Mouse (Mus musculus): Measurements from ENCODE around the gene Gatad2a.
A peak's percentile ranks its signal among the peaks of the same experiment; 100 is the strongest.

Gatad2a gene

DNA sequence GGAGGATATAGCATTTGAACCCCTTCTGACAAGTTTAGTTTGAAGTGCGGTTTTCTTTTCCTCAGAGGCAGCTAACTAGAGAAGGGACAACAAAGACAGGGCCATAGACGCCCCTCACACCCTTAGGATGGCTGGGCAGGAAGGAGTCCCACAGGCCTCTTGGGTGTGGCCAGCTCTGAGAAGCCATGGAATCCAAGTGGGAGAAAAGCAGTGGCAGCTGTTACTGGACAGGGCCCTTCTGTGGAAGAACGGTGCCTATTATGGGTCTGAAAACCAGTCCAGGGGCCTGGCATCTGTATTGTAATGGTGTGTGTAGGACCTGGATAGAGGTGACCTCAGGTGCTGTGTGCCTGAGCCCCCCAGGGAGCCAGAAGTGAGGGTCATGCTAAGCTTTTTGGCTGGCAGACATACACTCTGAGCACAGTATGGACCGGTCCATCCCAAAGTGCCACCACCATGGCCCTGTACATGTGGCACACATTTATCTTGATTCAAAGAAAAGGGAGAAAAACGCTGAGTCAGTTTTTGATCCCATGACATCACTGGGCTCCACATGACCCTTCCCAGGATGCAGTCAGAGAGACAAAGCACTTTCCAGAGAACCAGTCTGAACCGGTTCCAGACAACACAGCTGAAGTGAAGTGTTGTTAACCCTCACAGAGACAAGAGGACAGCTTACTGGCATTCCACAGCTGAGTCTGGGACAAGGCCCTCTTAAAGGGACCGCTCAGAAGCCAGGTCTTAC lies 60.0 kb downstream of the Gatad2a start:
- no peak for DNase-seq (ENCODE audit: low read depth, low spot score)

DNA sequence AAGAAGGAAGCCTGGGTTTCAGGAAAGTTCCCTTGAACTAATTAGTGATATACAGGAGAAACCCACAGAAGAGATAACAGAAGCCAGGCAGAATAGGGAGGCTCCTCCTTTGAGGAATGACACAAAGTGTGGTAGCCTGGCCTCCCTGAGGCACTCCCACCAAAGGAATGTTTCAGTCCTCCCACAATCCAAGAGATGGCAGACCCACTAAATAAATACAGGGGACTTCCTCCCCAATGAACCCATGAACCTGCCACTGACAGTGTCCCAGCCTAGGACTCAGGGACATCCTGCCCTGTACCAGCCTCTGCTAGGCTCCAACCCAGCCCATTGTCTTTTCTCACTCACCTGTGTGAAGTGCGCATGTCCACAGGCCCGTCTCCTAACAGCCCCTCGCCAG lies 60.8 kb downstream of the Gatad2a start:
- DNase-seq (ENCODE audit: low read depth, low spot score), result no peak

DNA sequence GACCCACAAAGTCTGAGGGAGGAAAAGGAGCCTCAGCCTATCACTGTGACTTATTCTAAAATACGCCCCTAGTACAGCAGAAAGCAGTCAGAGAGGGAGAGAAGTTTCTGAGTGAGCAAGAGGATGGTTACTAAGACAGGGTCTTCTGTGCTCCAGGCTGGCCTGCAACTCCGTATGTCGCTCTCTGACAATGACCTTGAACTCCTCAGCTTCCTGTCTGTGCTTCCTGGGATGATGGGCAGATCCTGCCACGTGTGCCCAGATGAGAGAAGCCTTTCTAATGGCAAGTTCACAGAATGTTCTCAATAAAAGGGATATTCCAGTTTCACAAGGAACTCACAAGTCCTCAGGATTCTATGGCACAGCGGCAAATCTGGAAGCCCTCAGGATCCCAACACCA lies 61.6 kb downstream of the Gatad2a start:
- DNase-seq (ENCODE audit: low read depth, low spot score), result no peak

DNA sequence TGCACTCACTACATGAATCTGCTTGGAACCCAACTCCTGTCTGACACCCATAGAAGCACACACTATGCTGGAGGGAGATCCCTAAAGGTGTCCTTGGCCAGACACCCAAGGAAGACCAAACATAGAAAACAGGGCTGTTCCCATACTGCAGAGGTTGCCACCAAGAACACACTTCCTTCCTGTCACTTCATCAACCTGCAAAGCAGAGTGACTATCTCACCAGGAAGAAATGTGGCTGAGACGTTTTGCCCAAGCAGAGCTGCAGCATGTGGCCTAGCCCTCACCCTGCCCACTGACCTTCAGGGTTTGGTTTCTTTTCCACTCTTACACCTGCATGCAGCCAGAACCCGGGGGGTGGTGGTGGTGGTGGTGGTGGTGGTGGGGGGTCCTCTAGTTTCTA lies 62.4 kb downstream of the Gatad2a start:
- no peak for DNase-seq (ENCODE audit: low read depth, low spot score)

DNA sequence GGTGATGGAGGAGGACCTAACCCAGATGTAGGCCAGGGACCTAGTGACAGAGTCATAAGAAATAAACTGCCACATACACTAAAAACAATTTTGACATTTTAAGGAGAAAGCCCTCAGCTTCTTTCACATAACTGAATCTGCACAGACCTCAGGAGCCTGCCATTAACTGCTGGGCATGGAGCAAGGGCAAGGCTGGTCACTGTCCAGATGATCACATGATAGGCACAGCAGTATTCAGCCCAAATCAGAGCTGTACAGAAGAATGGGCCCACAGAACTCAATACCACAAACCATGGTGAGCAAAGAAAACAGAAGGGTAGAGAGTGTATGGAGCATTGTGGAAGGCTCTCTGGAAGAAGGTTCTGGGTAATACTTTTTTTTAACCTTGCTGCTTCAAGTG lies 69.3 kb downstream of the Gatad2a start:
- no peak for DNase-seq (ENCODE audit: low read depth, low spot score)

DNA sequence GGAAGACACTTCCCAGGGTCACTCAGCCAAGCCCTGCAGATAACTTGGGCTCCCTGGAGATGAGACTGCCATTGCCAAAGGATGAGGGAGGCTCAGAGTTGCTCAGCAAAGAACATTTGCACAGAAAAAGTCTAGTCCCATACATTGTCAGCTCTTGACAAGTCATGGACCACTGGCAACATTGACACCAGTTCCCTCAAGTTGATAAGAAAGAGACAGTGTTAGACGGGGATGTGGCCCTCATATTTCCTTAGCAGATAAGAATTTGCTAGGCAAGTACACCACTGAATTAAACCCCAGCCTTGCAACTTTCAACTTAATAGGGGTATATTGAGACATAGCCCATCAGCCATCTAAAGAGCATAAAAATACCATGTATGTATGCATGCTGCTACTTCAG lies 72.2 kb downstream of the Gatad2a start:
- DNase-seq (ENCODE audit: low read depth, low spot score), result no peak

DNA sequence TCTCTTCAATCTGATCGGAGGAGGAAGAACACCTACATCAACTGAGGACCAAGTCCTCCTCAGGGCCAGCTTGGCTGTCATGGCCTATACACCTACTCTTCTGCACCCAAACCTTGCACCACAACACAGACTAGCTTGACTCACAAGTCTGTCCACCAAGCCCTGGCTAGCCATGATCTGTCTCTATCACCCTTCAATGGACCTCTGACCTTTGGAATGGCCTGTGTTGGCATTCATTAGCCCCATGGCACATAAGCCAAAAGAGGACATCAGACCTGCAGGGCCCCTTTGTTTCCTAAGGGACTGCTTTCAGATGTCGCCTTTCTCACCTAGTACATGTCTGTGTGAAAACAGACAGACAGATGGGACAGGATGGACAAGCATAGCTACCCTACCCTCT lies 75.0 kb downstream of the Gatad2a start:
- DNase-seq (ENCODE audit: low read depth, low spot score), result no peak

DNA sequence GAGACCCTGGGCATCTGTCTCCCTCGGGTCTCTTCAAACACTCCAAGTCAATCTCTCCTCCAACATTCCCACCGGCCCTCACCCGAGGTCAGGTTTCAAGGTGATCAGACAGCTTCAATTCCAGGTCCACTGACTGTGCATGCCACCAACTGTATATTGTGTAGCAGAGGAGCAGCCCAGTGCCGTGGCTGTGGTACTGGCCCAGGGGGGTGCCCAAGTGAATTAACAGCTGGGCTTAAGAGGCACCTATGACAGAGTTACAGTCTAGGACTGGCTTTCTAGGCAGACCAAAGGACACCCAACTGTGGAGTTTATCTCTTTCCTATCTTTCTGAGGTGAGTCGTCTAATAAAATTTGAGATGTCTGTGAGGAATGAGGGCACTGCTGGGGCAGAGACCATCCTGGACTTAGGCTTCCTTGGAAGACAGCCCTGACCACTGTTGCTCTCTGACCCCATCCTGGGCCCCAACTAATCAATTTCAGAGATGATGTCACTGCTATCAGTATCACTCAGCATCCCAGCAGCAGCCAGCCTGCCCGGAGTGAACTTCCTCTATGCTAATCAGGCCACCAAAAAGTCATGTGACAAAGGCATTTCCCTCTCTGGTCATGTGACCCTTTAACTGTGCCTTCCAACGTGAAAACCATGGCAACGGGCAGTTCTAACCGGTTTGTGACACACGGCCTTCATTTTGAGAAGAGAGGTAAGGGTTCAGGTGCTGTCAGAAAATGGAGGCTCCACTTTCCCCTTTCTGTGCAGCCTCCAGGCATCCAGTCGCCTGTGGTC lies 76.1 kb downstream of the Gatad2a start:
- DNase-seq (ENCODE audit: low read depth, low spot score), result peak; percentile 60

DNA sequence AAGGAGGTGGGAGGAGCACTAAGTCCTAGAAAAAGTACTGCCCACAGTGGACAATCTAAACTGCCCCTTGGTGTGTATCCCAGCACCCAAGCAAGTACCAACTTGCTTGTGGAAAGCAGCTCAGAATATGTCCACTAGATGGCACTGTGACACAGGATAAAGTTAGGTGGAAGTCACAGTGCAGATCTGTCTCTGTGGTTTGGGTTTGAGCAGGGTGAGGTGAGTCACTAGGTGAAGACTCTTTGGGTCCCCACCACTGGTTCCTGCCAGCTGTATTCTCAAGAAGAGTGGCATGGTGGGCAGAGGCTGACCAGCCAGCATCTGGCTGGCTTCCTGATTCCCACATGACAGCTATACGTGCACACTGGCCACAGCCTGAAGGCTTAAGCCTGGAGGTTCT lies 77.2 kb downstream of the Gatad2a start:
- peak; percentile 81 for DNase-seq (ENCODE audit: low read depth, low spot score)

DNA sequence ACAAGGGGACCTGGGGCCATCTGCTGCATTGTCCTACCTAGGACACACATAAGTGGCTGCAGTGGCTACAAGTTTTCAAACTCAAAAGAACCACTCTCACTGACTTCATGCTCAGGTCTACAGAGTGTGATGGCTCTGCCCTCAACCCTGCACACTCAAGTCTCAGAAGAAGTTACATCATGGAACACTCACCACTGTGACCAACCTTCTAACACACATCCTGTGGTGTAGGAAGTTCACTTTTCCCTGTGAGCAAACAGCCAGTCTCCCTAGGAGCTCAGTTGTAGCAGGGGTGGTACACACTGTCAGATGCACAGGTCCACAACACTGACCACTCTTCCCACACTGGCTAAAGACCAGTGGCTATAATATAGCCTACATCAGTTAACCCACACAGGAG lies 77.7 kb downstream of the Gatad2a start:
- no peak for DNase-seq (ENCODE audit: low read depth, low spot score)

DNA sequence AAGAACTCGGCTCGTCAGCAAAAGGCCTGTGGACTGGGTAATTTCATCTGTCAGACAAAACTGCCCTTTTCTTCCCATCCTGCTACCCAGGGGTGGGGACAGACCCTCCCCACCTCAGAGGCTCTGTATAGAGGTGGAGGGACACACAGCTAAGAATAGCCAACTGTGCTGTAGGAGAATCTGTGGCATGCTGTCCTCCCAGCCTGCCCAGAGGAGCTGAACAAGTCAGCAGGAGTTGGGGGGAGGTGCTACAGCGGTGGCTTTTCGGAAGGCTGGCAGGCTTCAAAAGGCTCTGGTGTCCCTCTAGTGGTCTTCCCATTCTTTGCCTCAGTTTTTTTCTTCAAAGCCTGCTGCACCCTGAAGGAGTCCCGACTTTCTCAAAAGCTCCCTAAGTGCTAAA lies 80.4 kb downstream of the Gatad2a start:
- no peak for DNase-seq (ENCODE audit: low read depth, low spot score)

DNA sequence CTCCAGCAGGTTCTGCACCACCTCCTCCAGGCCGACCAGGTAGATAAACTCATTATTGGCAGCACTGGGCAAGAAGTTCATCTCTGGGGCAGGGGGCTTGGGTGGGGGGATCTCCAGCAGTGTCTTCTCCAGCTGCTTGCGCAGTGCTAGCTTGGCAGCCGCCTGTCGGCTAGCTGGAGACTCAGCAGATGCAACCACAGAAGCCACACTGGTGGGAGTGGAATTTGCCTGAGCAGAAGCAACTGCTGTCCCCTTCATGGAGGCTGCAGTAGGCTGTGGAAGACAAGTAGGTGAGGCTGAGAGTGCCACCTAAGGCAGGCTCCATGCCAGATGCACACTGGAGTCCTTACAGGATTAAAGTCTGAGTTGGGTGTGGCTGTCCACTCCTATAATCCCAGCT lies 81.7 kb downstream of the Gatad2a start:
- DNase-seq (ENCODE audit: low read depth, low spot score), result no peak

DNA sequence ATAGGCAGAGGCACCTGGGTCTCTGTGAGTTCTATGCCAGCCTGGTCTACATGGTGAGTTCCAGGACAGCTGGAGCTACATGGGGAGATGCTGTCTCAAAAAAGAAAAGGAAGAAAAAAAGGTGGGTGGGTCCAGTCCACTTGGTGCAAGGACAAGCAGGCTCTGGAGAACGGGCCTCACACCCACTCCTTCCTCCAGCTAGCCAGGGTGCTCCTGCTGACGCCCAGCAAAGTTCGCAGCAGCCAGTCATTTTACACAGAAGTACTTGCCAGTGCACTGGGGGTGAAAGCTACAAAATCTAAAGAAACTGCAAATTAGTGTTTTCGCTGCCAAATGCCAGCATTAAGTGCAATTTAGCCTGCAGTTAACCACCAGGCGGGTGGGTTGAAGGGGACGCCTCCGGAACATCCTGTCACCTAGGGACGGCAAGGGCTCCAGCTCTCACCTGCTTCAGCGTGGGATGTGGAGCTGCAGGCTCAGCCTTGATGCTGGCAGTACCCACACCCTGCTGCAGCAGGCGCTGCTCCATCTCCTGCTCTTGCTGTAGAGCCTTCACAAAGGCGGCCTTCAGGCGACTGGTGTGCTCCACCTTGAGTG lies 83.6 kb downstream of the Gatad2a start:
- DNase-seq (ENCODE audit: low read depth, low spot score), result no peak

DNA sequence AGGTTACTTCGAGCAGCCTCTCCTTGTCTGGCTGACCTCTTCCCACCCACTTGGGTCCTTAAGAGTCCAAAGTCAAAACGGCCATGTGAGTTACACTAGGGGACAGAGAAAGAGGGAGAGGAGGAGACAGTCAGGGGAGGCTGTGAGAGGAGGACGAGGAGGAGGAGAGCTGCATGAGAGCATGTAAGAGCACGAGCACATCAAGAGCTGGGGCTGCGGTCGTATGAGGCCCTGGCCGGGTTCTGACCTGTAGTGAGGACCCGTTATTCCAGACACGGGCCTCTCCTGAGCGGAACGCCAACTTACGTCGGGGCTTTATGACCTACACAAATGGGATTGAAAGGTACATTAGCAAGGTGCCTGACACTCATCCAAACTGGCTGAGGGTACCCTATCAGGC lies 84.3 kb downstream of the Gatad2a start:
- no peak for DNase-seq (ENCODE audit: low read depth, low spot score)

DNA sequence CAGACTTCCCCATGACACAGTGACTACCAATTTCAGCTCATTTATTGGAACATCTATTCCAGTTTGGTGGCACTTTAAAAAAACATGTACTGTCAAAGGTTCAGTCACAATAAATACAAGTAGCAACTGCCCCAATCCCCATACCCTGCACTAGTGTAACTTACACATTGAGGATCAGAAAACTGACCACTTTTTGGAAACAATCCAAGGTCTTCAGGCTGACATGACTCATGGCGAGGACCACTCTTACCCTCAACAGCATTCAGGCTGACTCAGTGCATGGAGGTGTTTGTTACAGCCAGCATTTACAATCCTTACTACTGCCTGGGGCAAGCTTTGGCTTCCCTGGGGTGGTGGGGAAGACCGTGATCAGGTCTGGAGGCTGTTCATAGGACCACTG lies 89.1 kb downstream of the Gatad2a start:
- no peak for DNase-seq (ENCODE audit: low read depth, low spot score)

DNA sequence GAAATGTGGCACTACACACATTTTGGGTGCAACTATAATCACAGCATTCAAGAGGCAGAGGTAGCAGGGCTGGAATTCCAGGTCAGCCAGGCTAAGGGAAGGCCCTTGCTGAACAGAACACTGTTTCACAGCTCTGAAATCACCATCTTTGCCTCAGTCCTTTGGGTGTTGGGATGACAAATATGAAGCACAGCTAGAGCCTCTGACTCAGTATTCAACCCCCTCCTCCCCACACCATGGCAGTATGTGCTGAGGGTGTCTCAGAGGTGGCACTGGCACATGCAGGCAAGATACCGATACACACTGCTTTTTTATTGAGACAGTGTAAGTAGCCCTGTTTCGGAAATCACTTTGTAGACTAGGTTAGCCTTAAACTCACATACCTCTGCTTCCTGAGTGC lies 89.9 kb downstream of the Gatad2a start:
- no peak for DNase-seq (ENCODE audit: low read depth, low spot score)

DNA sequence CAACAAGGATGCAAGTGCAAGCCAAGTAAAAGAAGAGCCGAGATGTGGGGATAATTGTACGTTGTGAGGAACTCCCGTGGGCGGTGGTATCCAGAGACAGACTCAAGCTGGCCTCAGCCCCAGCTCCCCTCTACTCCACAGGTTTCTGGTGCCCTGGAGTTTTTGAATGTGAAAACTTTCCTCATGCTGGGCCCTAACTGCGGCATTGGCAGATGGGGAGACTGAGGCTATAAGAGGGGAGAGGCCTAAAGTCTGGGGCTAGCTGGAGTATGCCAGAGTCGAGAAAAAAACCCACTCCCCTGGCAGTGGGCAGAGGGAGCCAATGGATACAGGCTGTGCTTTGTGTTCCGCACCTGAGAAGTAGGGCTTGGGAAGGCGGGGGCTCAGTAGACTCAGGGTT lies 92.1 kb downstream of the Gatad2a start:
- DNase-seq (ENCODE audit: low read depth, low spot score), result no peak

DNA sequence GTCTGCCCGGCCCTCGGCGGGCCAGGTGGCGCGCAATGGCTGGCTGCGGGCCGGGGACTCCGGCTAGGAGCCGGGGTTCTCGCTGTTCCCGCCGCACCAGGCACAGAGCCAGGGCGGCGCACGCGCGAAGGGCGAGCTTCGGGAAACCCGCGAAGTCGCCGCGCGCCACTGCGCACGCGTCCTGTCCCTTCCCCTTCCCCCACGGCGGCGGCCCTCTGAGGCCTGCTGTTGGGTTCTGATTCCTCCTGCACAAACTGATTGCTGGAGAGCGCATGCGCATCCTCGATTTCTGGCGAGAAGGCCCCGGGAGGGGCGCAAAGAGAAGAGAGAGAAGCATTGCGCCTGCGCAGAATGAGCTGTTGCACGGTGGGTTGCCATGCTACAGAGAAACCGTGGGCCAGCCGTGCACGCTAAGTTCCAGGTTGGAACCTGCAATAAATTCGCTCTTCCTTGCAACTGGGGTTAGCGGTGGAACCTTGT lies 93.1 kb downstream of the Gatad2a start:
- DNase-seq (ENCODE audit: low read depth, low spot score), result peak; percentile 94

DNA sequence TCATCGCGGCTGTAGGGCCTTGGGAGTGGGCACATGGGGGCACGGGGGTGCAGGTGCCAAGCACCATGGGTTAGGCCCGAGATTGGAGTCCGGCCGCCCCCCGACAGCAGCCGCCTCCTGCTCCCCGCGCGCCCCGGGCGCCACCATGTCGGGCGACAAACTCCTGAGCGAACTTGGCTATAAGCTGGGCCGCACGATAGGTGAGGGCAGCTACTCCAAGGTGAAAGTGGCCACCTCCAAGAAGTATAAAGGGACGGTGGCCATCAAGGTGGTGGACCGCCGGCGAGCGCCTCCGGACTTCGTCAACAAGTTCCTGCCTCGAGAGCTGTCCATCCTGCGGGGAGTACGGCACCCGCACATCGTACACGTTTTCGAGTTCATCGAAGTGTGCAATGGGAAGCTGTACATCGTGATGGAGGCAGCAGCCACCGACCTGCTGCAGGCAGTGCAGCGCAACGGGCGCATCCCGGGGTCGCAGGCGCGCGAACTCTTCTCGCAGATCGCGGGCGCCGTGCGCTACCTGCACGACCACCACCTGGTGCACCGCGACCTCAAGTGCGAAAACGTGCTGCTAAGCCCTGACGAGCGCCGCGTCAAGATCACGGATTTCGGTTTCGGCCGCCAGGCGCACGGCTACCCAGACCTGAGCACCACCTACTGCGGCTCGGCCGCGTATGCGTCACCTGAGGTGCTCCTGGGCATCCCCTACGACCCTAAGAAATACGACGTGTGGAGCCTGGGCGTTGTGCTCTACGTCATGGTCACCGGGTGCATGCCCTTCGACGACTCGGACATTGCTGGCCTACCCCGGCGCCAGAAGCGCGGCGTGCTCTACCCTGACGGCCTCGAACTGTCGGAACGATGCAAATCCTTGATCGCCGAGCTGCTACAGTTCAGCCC lies 93.8 kb downstream of the Gatad2a start, which contains the start of the genes Tssk6, Ndufa13 and Yjefn3:
Gene Tssk6, plus strand, starts transcription at position 22 of the 900 bp plus-strand sequence.
Gene Ndufa13, minus strand, starts transcription at position 396 of the 900 bp plus-strand sequence.
Gene Yjefn3, minus strand, starts transcription at position 550 of the 900 bp plus-strand sequence.
- peak; percentile 36 for DNase-seq (ENCODE audit: low read depth, low spot score)

DNA sequence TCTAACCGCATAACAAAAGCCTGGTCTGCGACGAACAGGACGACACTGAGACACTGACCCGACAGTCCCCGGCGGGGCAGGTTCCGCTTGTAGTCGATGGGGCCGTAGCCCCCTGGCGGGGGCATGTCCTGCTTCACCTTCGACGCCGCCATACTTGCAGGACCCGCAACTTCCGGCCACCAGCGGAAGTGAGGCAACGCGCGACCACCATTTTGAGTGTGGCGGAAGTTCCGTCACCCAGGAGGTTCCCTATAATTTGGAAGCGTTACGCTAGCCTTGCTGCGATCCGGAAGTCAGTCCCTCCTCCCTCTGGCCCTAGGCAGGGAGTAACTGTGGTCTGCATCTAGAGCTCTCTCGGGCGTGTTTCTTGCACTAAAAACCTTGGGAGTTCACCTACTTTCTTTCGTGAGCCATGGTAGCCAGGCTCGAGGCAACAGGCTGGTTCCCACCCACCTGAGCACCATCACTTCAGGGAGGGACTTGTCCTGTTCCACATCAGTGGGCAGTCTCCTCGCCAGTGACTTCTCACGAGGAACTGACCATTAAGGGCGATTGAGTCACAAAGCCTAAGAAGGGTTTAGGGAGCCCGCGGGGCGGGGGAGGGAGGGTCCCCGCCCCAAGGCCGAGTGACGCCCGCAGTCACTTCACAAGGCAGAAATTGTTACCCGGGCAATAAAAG lies 94.6 kb downstream of the Gatad2a start:
- DNase-seq (ENCODE audit: low read depth, low spot score), result peak; percentile 93
